Mouse (Mus musculus): ENCODE measurements around the gene Ccdc146. TPM values are rescaled to one million over a fixed set of nuclear protein-coding genes. Genes with fewer than 3 reads are reported as not detected.
A peak's percentile ranks its signal among the peaks of the same experiment; 100 is the strongest.

The Ccdc146 gene
- polyA plus RNA-seq, 1 experiment from 2014 or later = 1.5 TPM

DNA sequence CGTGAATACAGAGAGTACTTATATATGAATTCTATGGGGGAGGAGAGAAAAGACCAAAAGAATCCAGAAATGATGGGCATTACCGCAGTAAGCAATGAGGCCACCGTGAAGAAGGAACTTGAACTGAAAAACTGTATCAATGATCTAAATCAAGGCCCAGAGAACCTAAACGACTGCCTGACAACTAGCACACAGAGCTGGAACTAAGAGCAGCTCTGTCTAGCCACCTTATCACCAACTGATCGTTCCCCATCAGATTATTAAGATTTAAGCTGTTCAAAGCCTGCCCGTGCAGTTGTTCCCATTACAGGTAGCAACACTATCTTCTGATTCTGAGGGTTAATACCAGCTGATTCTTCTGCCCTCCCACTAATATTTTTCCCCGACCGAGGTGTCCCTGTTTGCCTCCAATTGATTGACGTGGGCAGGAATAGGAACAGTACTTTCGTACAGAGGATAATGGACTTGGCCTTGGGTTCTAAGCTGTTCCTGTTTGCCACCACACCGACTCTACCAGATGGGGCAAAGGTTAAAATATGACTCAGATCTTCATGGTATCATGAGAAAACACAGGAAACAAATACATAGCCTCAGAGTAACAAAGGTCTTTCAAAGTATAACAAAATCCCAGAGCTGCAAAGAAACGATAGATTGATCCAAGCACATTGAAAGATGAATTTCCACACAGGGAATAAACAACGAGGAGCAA is 40.1 kb downstream of the Ccdc146 start:
- Histone ChIP-seq H3K4me1 (peaks cover 14% of the 10 kb centered on the region), H3K4me2 (no peak overlapping the region), H3K4me3 (no peak overlapping the region), H3K9me3 (no peaks in the 10 kb centered on the region), H3K9ac (no peak overlapping the region), H3K27me3 (no peaks in the 10 kb centered on the region), H3K36me3 (no peaks in the 10 kb centered on the region), H3K27ac (no peak overlapping the region)
- ATAC-seq (ENCODE audit: borderline replicate concordance, extremely low read depth, low FRiP score, low TSS enrichment) = no peak
- 66% methylated on average over 13 of the region's 13 CpGs for WGBS

- Histone ChIP-seq H3K9me3 (no peaks in the 10 kb centered on the region), H3K4me2 (no peak overlapping the region), H3K36me3 (no peaks in the 10 kb centered on the region), H3K27me3 (no peaks in the 10 kb centered on the region), H3K4me3 (no peak overlapping the region), H3K4me1 (peaks cover 14% of the 10 kb centered on the region), H3K9ac (no peak overlapping the region), H3K27ac (0 out of 2 replicates have a peak overlapping the region, but pooled peaks have one; percentile 13)
- WGBS = 26% methylated on average over 14 of the region's 14 CpGs
- ATAC-seq (ENCODE audit: borderline replicate concordance, extremely low read depth, low FRiP score, low TSS enrichment) = no peak
These were observed 40.9 kb downstream of the Ccdc146 start for GRCm38 (mm10) chr5:21383392-21384251.

- Histone ChIP-seq H3K4me1 (peaks cover 14% of the 10 kb centered on the region), H3K36me3 (no peaks in the 10 kb centered on the region), H3K4me2 (no peak overlapping the region), H3K27ac (no peak overlapping the region), H3K4me3 (no peak overlapping the region), H3K27me3 (no peaks in the 10 kb centered on the region), H3K9me3 (no peaks in the 10 kb centered on the region), H3K9ac (no peak overlapping the region)
- no peak for ATAC-seq (ENCODE audit: borderline replicate concordance, extremely low read depth, low FRiP score, low TSS enrichment)
- 31% methylated on average over 6 of the region's 6 CpGs for WGBS
These were observed 41.8 kb downstream of the Ccdc146 start for GRCm38 (mm10) chr5:21382678-21383077.

- 14% methylated on average over 6 of the region's 6 CpGs for WGBS
- H3K9ac ChIP-seq = no peak overlapping the region
These were observed 42.5 kb downstream of the Ccdc146 start for GRCm38 (mm10) chr5:21381986-21382385.

DNA sequence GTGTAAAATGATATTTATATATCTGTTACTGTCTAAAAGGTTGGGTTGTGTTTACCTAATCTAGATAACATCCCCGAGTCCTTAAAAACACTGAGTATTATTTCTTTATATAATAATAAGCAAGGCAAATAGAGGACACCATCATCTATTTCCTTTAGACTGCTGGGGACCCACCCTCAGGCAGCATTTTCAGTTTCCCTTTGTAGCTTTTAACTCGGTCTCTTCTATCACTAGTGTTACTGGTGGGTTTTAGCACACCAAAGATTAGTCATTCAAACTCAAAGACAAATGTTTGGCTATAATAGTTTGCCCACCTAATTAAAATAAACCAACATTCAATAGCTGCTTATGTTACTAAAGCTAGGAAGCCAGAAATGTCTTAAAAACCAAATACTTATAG is 46.1 kb downstream of the Ccdc146 start:
- Histone ChIP-seq H3K4me1 (peaks cover 9% of the 10 kb centered on the region), H3K9ac (no peak overlapping the region), H3K36me3 (no peaks in the 10 kb centered on the region), H3K4me3 (no peak overlapping the region), H3K27me3 (peaks cover 2% of the 10 kb centered on the region; the same call in 1 of the 2 replicates), H3K4me2 (no peak overlapping the region), H3K27ac (no peak overlapping the region), H3K9me3 (no peaks in the 10 kb centered on the region)
- WGBS = 25% methylated on average over 2 of the region's 2 CpGs
- ATAC-seq (ENCODE audit: borderline replicate concordance, extremely low read depth, low FRiP score, low TSS enrichment) = no peak

More at GRCm38 (mm10) chr5:21381986-21382385, 42.5 kb downstream of the Ccdc146 start:
- no peaks in the 10 kb centered on the region for H3K9me3 ChIP-seq
- peaks cover 14% of the 10 kb centered on the region for H3K4me1 ChIP-seq
- H3K4me3 ChIP-seq = no peak overlapping the region
- ATAC-seq (ENCODE audit: borderline replicate concordance, extremely low read depth, low FRiP score, low TSS enrichment) = no peak
- no peaks in the 10 kb centered on the region for H3K27me3 ChIP-seq
- no peaks in the 10 kb centered on the region for H3K36me3 ChIP-seq
- no peak overlapping the region for H3K4me2 ChIP-seq
- H3K27ac ChIP-seq = no peak overlapping the region

DNA sequence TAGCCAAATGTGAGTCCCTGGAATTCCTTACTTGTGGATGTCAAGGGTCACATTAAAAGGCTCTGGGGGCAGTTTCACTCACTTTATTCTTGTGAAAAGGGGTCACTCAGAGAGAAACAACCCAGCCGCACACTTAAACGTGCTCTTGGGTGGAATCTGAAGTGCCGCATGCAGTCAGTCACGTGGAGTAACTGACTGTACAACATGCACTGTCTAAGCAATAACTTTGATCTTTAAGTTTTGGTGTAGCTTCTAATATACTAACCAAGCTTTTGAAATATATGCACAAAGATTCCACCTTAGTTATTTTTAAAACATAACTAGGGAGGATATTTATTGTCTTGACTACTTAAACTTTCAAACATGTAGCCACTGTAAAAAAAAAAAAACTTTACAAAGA is 47.5 kb downstream of the Ccdc146 start:
- no peak overlapping the region for H3K4me3 ChIP-seq
- WGBS = 39% methylated on average over 4 of the region's 4 CpGs
- H3K4me1 ChIP-seq = peaks cover 3% of the 10 kb centered on the region; the same call in 1 of the 2 replicates
- H3K4me2 ChIP-seq = no peak overlapping the region
- no peaks in the 10 kb centered on the region for H3K9me3 ChIP-seq
- H3K36me3 ChIP-seq = no peaks in the 10 kb centered on the region
- no peak overlapping the region for H3K9ac ChIP-seq
- H3K27ac ChIP-seq = no peak overlapping the region
- H3K27me3 ChIP-seq = peaks cover 12% of the 10 kb centered on the region; the same call in 1 of the 2 replicates
- no peak for ATAC-seq (ENCODE audit: borderline replicate concordance, extremely low read depth, low FRiP score, low TSS enrichment)

- Histone ChIP-seq H3K4me2 (peak overlapping the region; percentile 94), H3K36me3 (no peaks in the 10 kb centered on the region), H3K4me1 (peaks cover 3% of the 10 kb centered on the region; the same call in 1 of the 2 replicates), H3K9ac (no peak overlapping the region), H3K27me3 (peaks cover 12% of the 10 kb centered on the region; the same call in 1 of the 2 replicates), H3K9me3 (no peaks in the 10 kb centered on the region), H3K27ac (no peak overlapping the region), H3K4me3 (peak overlapping the region; percentile 44)
- WGBS = 53% methylated on average over 7 of the region's 7 CpGs
- ATAC-seq (ENCODE audit: borderline replicate concordance, extremely low read depth, low FRiP score, low TSS enrichment) = no peak
These were observed 51.3 kb downstream of the Ccdc146 start for GRCm38 (mm10) chr5:21373180-21373518.

DNA sequence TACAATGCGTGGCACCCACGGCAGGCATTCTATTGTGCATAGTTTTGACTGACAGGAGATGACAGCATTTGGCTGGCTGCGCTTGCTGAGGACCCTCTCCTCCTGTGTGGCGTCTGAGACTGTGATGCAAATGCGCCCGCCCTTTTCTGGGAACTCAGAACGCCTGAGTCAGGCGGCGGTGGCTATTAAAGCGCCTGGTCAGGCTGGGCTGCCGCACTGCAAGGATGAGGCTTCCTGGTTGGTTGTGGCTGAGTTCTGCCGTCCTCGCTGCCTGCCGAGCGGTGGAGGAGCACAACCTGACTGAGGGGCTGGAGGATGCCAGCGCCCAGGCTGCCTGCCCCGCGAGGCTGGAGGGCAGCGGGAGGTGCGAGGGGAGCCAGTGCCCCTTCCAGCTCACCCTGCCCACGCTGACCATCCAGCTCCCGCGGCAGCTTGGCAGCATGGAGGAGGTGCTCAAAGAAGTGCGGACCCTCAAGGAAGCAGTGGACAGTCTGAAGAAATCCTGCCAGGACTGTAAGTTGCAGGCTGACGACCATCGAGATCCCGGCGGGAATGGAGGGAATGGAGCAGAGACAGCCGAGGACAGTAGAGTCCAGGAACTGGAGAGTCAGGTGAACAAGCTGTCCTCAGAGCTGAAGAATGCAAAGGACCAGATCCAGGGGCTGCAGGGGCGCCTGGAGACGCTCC is 51.8 kb downstream of the Ccdc146 start, which contains the start of gene Fgl2:
Gene Fgl2 (plus strand): TSS at position 150 of the 687 bp plus-strand sequence.
- Histone ChIP-seq H3K9ac (peak within 1 kb of the TSS; percentile 43), H3K27me3 (peaks cover 12% of the 10 kb centered on the region; the same call in 1 of the 2 replicates), H3K27ac (no peak within 1 kb of the TSS), H3K4me1 (peaks cover 3% of the 10 kb centered on the region; the same call in 1 of the 2 replicates), H3K36me3 (no peaks in the 10 kb centered on the region), H3K4me2 (peak within 1 kb of the TSS; percentile 94), H3K9me3 (no peaks in the 10 kb centered on the region), H3K4me3 (peak within 1 kb of the TSS; percentile 44)
- ATAC-seq (ENCODE audit: borderline replicate concordance, extremely low read depth, low FRiP score, low TSS enrichment) = peak; percentile 67
- WGBS = 4% methylated on average over 31 of the region's 31 CpGs

DNA sequence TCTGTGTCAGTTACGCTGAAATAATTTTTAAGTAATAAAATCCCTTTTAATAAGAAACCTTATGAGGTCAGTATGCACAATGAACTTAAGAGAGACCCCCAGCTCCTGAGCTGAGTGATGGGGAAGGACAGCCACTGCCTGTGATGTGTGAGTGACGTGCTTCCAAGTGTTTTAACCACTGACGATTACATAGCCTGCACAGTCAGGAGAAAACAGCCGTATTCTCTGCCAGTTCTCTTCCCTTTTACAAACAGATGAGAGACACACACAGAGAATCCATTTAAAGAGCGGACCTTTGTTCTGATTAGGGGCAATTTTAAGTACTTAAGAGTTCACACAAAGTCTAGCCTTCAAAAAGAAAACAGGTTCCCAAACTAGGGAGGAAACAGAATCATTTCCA is 52.6 kb downstream of the Ccdc146 start:
- peaks cover 12% of the 10 kb centered on the region; the same call in 1 of the 2 replicates for H3K27me3 ChIP-seq
- peak overlapping the region; percentile 94; the same call in 1 of the 2 replicates for H3K4me2 ChIP-seq
- WGBS = 40% methylated on average over 5 of the region's 5 CpGs
- no peaks in the 10 kb centered on the region for H3K9me3 ChIP-seq
- no peak overlapping the region; the same call in 1 of the 2 replicates for H3K4me3 ChIP-seq
- no peak for ATAC-seq (ENCODE audit: borderline replicate concordance, extremely low read depth, low FRiP score, low TSS enrichment)
- peaks cover 3% of the 10 kb centered on the region; the same call in 1 of the 2 replicates for H3K4me1 ChIP-seq
- H3K36me3 ChIP-seq = no peaks in the 10 kb centered on the region
- H3K27ac ChIP-seq = no peak overlapping the region
- no peak overlapping the region for H3K9ac ChIP-seq

DNA sequence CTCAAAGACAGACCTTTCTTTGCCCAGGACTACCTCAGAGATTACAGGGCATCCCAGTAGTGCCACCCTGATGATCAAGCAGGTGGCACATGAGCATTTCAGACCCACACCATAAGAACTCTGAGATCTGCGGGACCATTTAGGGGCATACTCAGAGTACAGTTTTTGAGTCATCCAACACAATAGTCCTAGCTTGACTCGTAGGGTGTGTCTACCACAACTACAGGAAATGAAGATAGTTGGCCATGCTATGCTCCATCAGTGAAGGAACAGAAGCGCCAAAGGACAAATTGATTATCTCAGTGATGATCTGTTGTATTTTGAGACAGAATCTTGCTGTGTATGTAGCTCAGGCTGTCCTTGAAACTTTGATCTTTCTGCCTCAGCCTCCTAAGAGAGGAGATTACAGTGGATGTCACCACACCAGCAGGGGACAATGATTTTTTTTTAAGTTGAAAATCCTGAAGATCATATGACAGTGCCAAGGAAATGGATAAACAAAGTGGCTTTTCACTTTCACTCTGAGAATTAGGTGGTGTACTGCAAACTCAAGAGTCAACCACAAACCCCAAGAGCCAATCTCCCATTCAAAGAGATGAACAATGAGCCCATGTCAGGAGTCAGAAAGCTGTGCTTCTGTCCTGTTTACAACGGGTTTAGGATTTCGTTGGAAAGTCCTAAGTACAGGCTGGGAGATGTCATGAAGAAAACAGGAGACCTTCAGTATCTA is 54.1 kb downstream of the Ccdc146 start:
- Histone ChIP-seq H3K36me3 (no peaks in the 10 kb centered on the region), H3K27me3 (peaks cover 12% of the 10 kb centered on the region; the same call in 1 of the 2 replicates), H3K27ac (no peak overlapping the region), H3K4me2 (no peak overlapping the region), H3K4me1 (peaks cover 3% of the 10 kb centered on the region; the same call in 1 of the 2 replicates), H3K4me3 (no peak overlapping the region), H3K9ac (no peak overlapping the region), H3K9me3 (no peaks in the 10 kb centered on the region)
- ATAC-seq (ENCODE audit: borderline replicate concordance, extremely low read depth, low FRiP score, low TSS enrichment) = no peak
- 92% methylated on average over 5 of the region's 5 CpGs for WGBS

GRCm38 (mm10) chr5:21367514-21367913 is 57.0 kb downstream of the Ccdc146 start:
- Histone ChIP-seq H3K27me3 (0 out of 2 replicates have a peak, but pooled peaks cover under 1% of the 10 kb centered on the region), H3K9me3 (no peaks in the 10 kb centered on the region), H3K4me2 (no peak overlapping the region), H3K36me3 (no peaks in the 10 kb centered on the region), H3K4me1 (0 out of 2 replicates have a peak, but pooled peaks cover under 1% of the 10 kb centered on the region), H3K9ac (no peak overlapping the region), H3K27ac (no peak overlapping the region), H3K4me3 (no peak overlapping the region)
- WGBS = 36% methylated on average over 2 of the region's 2 CpGs
- ATAC-seq (ENCODE audit: borderline replicate concordance, extremely low read depth, low FRiP score, low TSS enrichment) = no peak

All from lung, embryonic 15.5 days (tissue).